Mouse (Mus musculus) heart, postnatal 0 days (tissue): ENCODE data around the gene Ankrd9. TPM values are rescaled to one million over a fixed set of nuclear protein-coding genes. Genes with fewer than 3 reads are reported as not detected.

Source experiments
- ATAC-seq: fragments of 200-750 bp; cut with Nextera tagmentation; 2 replicates; pipeline ENCODE4 v1.8.0; 2017; ENCODE audit warnings: low read depth, moderate number of reproducible peaks, moderate library complexity; ENCODE audit not compliant: insufficient read depth
- DNase-seq: peaks from one replicate; pipeline ENCODE4 v3.0.0-alpha.2; 2016; ENCODE audit warnings: low spot score
- H3K27ac ChIP-seq: fragments of 300-500 bp; sonication (generic); 2 replicates; pipeline ENCODE4 v1.5.1; 2014; ENCODE audit warnings: low read depth, mild to moderate bottlenecking
- H3K27me3 ChIP-seq: fragments of 300-500 bp; sonication (generic); 2 replicates; pipeline ENCODE4 v1.6.1; 2014; ENCODE audit warnings: low read length, mixed read lengths; ENCODE audit not compliant: control insufficient read depth, insufficient read depth
- H3K36me3 ChIP-seq: fragments of 300-500 bp; sonication (generic); replicated peaks from 2 replicates; pipeline ENCODE4 v1.6.1; 2014; ENCODE audit warnings: low read length, mixed read lengths; ENCODE audit not compliant: control insufficient read depth, insufficient read depth
- H3K4me1 ChIP-seq: fragments of 300-500 bp; sonication (generic); 2 replicates; pipeline ENCODE4 v1.6.1; 2014; ENCODE audit warnings: antibody characterized with exemption; ENCODE audit not compliant: control insufficient read depth, insufficient read depth
- H3K4me2 ChIP-seq: fragments of 300-500 bp; sonication (generic); 2 replicates; pipeline ENCODE4 v1.6.1; 2014; ENCODE audit warnings: low read depth, mild to moderate bottlenecking, low read length, moderate library complexity
- H3K4me3 ChIP-seq: fragments of 300-500 bp; sonication (generic); 2 replicates; pipeline ENCODE4 v1.5.1; 2014; ENCODE audit warnings: low read depth, low read length
- H3K9ac ChIP-seq: fragments of 300-500 bp; sonication (generic); replicated peaks from 2 replicates; pipeline ENCODE4 v1.6.1; 2014; ENCODE audit warnings: low read depth, low read length, mixed read lengths
- H3K9me3 ChIP-seq: fragments of 300-500 bp; sonication (generic); replicated peaks from 2 replicates; pipeline ENCODE4 v1.6.1; 2016; ENCODE audit warnings: low read length; ENCODE audit not compliant: control insufficient read depth
- CTCF ChIP-seq: IDR thresholded peaks from 2 replicates; pipeline ENCODE4 v1.5.1; 2016; ENCODE audit warnings: antibody characterized with exemption, control low read depth, low read depth
- EP300 ChIP-seq: IDR thresholded peaks from 2 replicates; pipeline ENCODE4 v1.6.1; 2016; ENCODE audit warnings: antibody characterized with exemption, low read depth
- WGBS: fragments of 180-500 bp; shearing (Covaris S2); extraction: QIAGEN DNeasy Blood & Tissue Kit; methylation state at CpG from one replicate; pipeline ENCODE4 v1.1.7; 2014; 5-methylcytosine and 5-hydroxymethylcytosine counted together
- polyA plus RNA-seq: library from polyadenylated mRNA; unstranded; fragments of >200 nt; fragmentation: Nextera tagmentation; extraction: Ambion mirVana; gene quantifications from 2 replicates; pipeline ENCODE4 v1.2.1, GENCODE M21; 2015
- total RNA-seq: library from RNA; depleted of rRNA; stranded (reverse); fragments of >200 nt; gene quantifications from 2 replicates; pipeline ENCODE4 v1.2.3, GENCODE M21; 2014; ENCODE audit warnings: low replicate concordance

Gene Ankrd9
- total and polyA plus RNA-seq, 2 experiments from 2014 or later = 34.6 to 39.1 TPM

GRCm38 (mm10) chr12:111004142-111004541 lies 25.3 kb upstream of the Ankrd9 start:
- 75% methylated on average over 9 of the region's 9 CpGs for WGBS
- no peak overlapping the region for H3K9ac ChIP-seq
- no peak overlapping the region for H3K27ac ChIP-seq

GRCm38 (mm10) chr12:111000956-111001355 lies 22.1 kb upstream of the Ankrd9 start:
- H3K36me3 ChIP-seq = no peaks in the 10 kb centered on the region
- 95% methylated on average over 7 of the region's 7 CpGs for WGBS
- no peak for ATAC-seq
- H3K9ac ChIP-seq = no peak overlapping the region
- DNase-seq = no peak
- H3K9me3 ChIP-seq = no peaks in the 10 kb centered on the region
- TF ChIP-seq EP300 = no peak
- TF ChIP-seq CTCF = no peak
- H3K27ac ChIP-seq = no peak overlapping the region
- no peak overlapping the region for H3K4me2 ChIP-seq
- H3K4me1 ChIP-seq = peaks cover 1% of the 10 kb centered on the region; the same call in 1 of the 2 replicates
- H3K27me3 ChIP-seq = no peaks in the 10 kb centered on the region
- no peak overlapping the region for H3K4me3 ChIP-seq

More at GRCm38 (mm10) chr12:111004142-111004541, 25.3 kb upstream of the Ankrd9 start:
- DNase-seq (no peak), ATAC-seq (no peak)
- TF ChIP-seq EP300 = no peak
- no peak for TF ChIP-seq CTCF
- Histone ChIP-seq H3K4me1 (peaks cover 19% of the 10 kb centered on the region), H3K36me3 (no peaks in the 10 kb centered on the region), H3K4me3 (no peak overlapping the region), H3K4me2 (no peak overlapping the region), H3K27me3 (no peaks in the 10 kb centered on the region), H3K9me3 (no peaks in the 10 kb centered on the region)

GRCm38 (mm10) chr12:110999820-111000219 lies 21.0 kb upstream of the Ankrd9 start:
- Histone ChIP-seq H3K27ac (no peak overlapping the region), H3K9me3 (no peaks in the 10 kb centered on the region), H3K27me3 (no peaks in the 10 kb centered on the region), H3K4me3 (no peak overlapping the region), H3K36me3 (no peaks in the 10 kb centered on the region), H3K4me1 (no peaks in the 10 kb centered on the region), H3K9ac (no peak overlapping the region), H3K4me2 (no peak overlapping the region)
- no peak for ATAC-seq
- DNase-seq = no peak
- TF ChIP-seq EP300 = no peak
- TF ChIP-seq CTCF = no peak
- 41% methylated on average over 2 of the region's 2 CpGs for WGBS

- Histone ChIP-seq H3K9ac (no peak overlapping the region), H3K36me3 (no peaks in the 10 kb centered on the region), H3K27me3 (no peaks in the 10 kb centered on the region), H3K27ac (no peak overlapping the region), H3K9me3 (no peaks in the 10 kb centered on the region), H3K4me3 (no peak overlapping the region), H3K4me1 (no peaks in the 10 kb centered on the region), H3K4me2 (no peak overlapping the region)
- no peak for ATAC-seq
- 95% methylated on average over 11 of the region's 11 CpGs for WGBS
- no peak for DNase-seq
- TF ChIP-seq EP300 (no peak), CTCF (no peak)
Measured at GRCm38 (mm10) chr12:110998092-110998491, 19.3 kb upstream of the Ankrd9 start.

GRCm38 (mm10) chr12:110994666-110995065 lies 15.8 kb upstream of the Ankrd9 start:
- no peak overlapping the region for H3K4me2 ChIP-seq
- no peak for ATAC-seq
- no peak overlapping the region for H3K9ac ChIP-seq
- no peaks in the 10 kb centered on the region for H3K4me1 ChIP-seq
- WGBS = 39% methylated on average over 12 of the region's 12 CpGs
- no peaks in the 10 kb centered on the region for H3K9me3 ChIP-seq
- H3K27me3 ChIP-seq = no peaks in the 10 kb centered on the region
- H3K4me3 ChIP-seq = no peak overlapping the region
- DNase-seq = no peak
- no peak overlapping the region for H3K27ac ChIP-seq
- H3K36me3 ChIP-seq = no peaks in the 10 kb centered on the region
- TF ChIP-seq CTCF = no peak
- no peak for TF ChIP-seq EP300

GRCm38 (mm10) chr12:110993226-110993625 lies 14.4 kb upstream of the Ankrd9 start:
- no peaks in the 10 kb centered on the region for H3K4me1 ChIP-seq
- no peak overlapping the region for H3K27ac ChIP-seq
- no peak for DNase-seq
- WGBS = 81% methylated on average over 3 of the region's 3 CpGs
- no peak for ATAC-seq
- no peaks in the 10 kb centered on the region for H3K27me3 ChIP-seq
- no peak overlapping the region for H3K9ac ChIP-seq
- H3K4me3 ChIP-seq = no peak overlapping the region
- no peaks in the 10 kb centered on the region for H3K36me3 ChIP-seq
- no peak overlapping the region for H3K4me2 ChIP-seq
- H3K9me3 ChIP-seq = no peaks in the 10 kb centered on the region
- TF ChIP-seq EP300 = no peak
- no peak for TF ChIP-seq CTCF
